Mouse (Mus musculus) brain, embryonic 14.5 days (tissue): ENCODE measurements at regions not wholly inside any gene's neighbourhood (a gene's known extent, or its start where the extent isn't known, plus 50 kb on each side); places are given as distances from the start of the nearest gene placed in this dataset.

Experiments used
- CTCF ChIP-seq: fragments of 200-500 bp; IDR thresholded peaks from 2 replicates; pipeline ENCODE4 v1.5.1; 2012; ENCODE audit warnings: inconsistent platforms, mild to moderate bottlenecking, moderate library complexity, borderline replicate concordance; ENCODE audit not compliant: insufficient read depth, insufficient read length; ENCODE audit errors: extremely low read depth
- POLR2A ChIP-seq: fragments of 200-500 bp; IDR thresholded peaks from 2 replicates; pipeline ENCODE4 v1.6.1; 2012; ENCODE audit warnings: mild to moderate bottlenecking, inconsistent platforms, borderline replicate concordance; ENCODE audit not compliant: poor library complexity, insufficient read depth, insufficient read length, severe bottlenecking; ENCODE audit errors: extremely low read depth

GRCm38 (mm10) chr8:36004387-36004786 is 238.8 kb downstream of the Gm19410 start:
- TF ChIP-seq CTCF (no peak), POLR2A (no peak)
